Mouse (Mus musculus): ENCODE results near the gene Tshz2. TPM values are rescaled to one million over a fixed set of nuclear protein-coding genes. Genes with fewer than 3 reads are reported as not detected.
"Not testable (repeated sequence)": the region's sequence is repeated elsewhere in the genome, so short reads cannot be mapped to it uniquely, and the experiment has no call there.

Tshz2 gene
- polyA plus RNA-seq, 1 experiment from 2014 or later: 16.1 TPM

GRCm38 (mm10) chr2:169834602-169835001 is 201.8 kb downstream of the Tshz2 start:
- Histone ChIP-seq H3K9me3 (no peaks in the 10 kb centered on the region), H3K4me1 (peaks cover 25% of the 10 kb centered on the region), H3K27me3 (no peaks in the 10 kb centered on the region), H3K4me2 (replicated peaks) (no peak overlapping the region), H3K36me3 (no peaks in the 10 kb centered on the region), H3K9ac (no peak overlapping the region), H3K27ac (no peak overlapping the region), H3K4me3 (no peak overlapping the region)
- ATAC-seq (ENCODE audit: low FRiP score, low read depth): no peak
- WGBS: 20% methylated on average over 7 of the region's 7 CpGs

- Histone ChIP-seq H3K36me3 (no peaks in the 10 kb centered on the region), H3K27me3 (no peaks in the 10 kb centered on the region), H3K4me1 (peaks cover 39% of the 10 kb centered on the region), H3K4me3 (no peak overlapping the region), H3K4me2 (replicated peaks) (no peak overlapping the region), H3K9ac (no peak overlapping the region), H3K27ac (no peak overlapping the region), H3K9me3 (no peaks in the 10 kb centered on the region)
- no peak for ATAC-seq (ENCODE audit: low FRiP score, low read depth)
- 86% methylated on average over 7 of the region's 7 CpGs for WGBS
Observed at GRCm38 (mm10) chr2:169837031-169837605, 204.3 kb downstream of the Tshz2 start.

GRCm38 (mm10) chr2:169838521-169838920 is 205.7 kb downstream of the Tshz2 start:
- no peak for ATAC-seq (ENCODE audit: low FRiP score, low read depth)
- WGBS: 91% methylated on average over 13 of the region's 13 CpGs
- Histone ChIP-seq H3K4me3 (no peak overlapping the region), H3K9ac (no peak overlapping the region), H3K4me1 (peaks cover 40% of the 10 kb centered on the region), H3K27ac (no peak overlapping the region), H3K4me2 (replicated peaks) (no peak overlapping the region), H3K36me3 (no peaks in the 10 kb centered on the region), H3K27me3 (no peaks in the 10 kb centered on the region), H3K9me3 (no peaks in the 10 kb centered on the region)

- no peak overlapping the region for H3K4me3 ChIP-seq
- WGBS: 56% methylated on average over 10 of the region's 10 CpGs
- ATAC-seq (ENCODE audit: low FRiP score, low read depth): no peak
- H3K36me3 ChIP-seq: no peaks in the 10 kb centered on the region
- peaks cover 43% of the 10 kb centered on the region for H3K4me1 ChIP-seq
- H3K9me3 ChIP-seq: no peaks in the 10 kb centered on the region
- 0 out of 2 replicates have a peak, but pooled peaks cover 3% of the 10 kb centered on the region for H3K27me3 ChIP-seq
- H3K4me2 ChIP-seq (replicated peaks): no peak overlapping the region
- H3K9ac ChIP-seq: no peak overlapping the region
- no peak overlapping the region for H3K27ac ChIP-seq
Observed at GRCm38 (mm10) chr2:169841442-169841841, 208.6 kb downstream of the Tshz2 start.

- H3K4me2 ChIP-seq (replicated peaks): no peak overlapping the region
Observed at GRCm38 (mm10) chr2:169842494-169842893, 209.7 kb downstream of the Tshz2 start.

GRCm38 (mm10) chr2:169843553-169843952 is 210.7 kb downstream of the Tshz2 start:
- Histone ChIP-seq H3K4me2 (replicated peaks) (no peak overlapping the region), H3K27me3 (peaks cover 14% of the 10 kb centered on the region), H3K9ac (no peak overlapping the region), H3K4me1 (peaks cover 43% of the 10 kb centered on the region), H3K9me3 (no peaks in the 10 kb centered on the region), H3K4me3 (no peak overlapping the region), H3K36me3 (no peaks in the 10 kb centered on the region), H3K27ac (peak overlapping the region; percentile 69)
- peak; percentile 81 for ATAC-seq (ENCODE audit: low FRiP score, low read depth)
- WGBS: 9% methylated on average over 6 of the region's 6 CpGs

More at GRCm38 (mm10) chr2:169842494-169842893, 209.7 kb downstream of the Tshz2 start:
- Histone ChIP-seq H3K27ac (no peak overlapping the region; the same call in 1 of the 2 replicates), H3K27me3 (0 out of 2 replicates have a peak, but pooled peaks cover 6% of the 10 kb centered on the region), H3K4me1 (peaks cover 43% of the 10 kb centered on the region), H3K9ac (no peak overlapping the region), H3K36me3 (no peaks in the 10 kb centered on the region), H3K4me3 (no peak overlapping the region), H3K9me3 (no peaks in the 10 kb centered on the region)
- WGBS: 80% methylated on average over 6 of the region's 6 CpGs
- no peak for ATAC-seq (ENCODE audit: low FRiP score, low read depth)

GRCm38 (mm10) chr2:169849077-169849476 is 216.3 kb downstream of the Tshz2 start:
- Histone ChIP-seq H3K27me3 (peaks cover 17% of the 10 kb centered on the region), H3K9ac (no peak overlapping the region), H3K4me3 (no peak overlapping the region), H3K4me1 (peaks cover 12% of the 10 kb centered on the region), H3K27ac (no peak overlapping the region), H3K4me2 (replicated peaks) (no peak overlapping the region), H3K36me3 (no peaks in the 10 kb centered on the region), H3K9me3 (no peaks in the 10 kb centered on the region)
- whole genome bisulfite sequencing: 42% methylated on average over 7 of the region's 7 CpGs
- no peak for ATAC-seq (ENCODE audit: low FRiP score, low read depth)

GRCm38 (mm10) chr2:169849541-169849940 is 216.7 kb downstream of the Tshz2 start:
- no peak overlapping the region for H3K27ac ChIP-seq
- H3K36me3 ChIP-seq: no peaks in the 10 kb centered on the region
- H3K4me1 ChIP-seq: peaks cover 10% of the 10 kb centered on the region

GRCm38 (mm10) chr2:169851606-169852005 is 218.8 kb downstream of the Tshz2 start:
- Histone ChIP-seq H3K36me3 (no peaks in the 10 kb centered on the region), H3K27me3 (peaks cover 13% of the 10 kb centered on the region), H3K4me2 (replicated peaks) (no peak overlapping the region), H3K4me1 (peaks cover 6% of the 10 kb centered on the region; the same call in 1 of the 2 replicates), H3K9ac (no peak overlapping the region), H3K27ac (no peak overlapping the region), H3K9me3 (no peaks in the 10 kb centered on the region), H3K4me3 (no peak overlapping the region)
- 79% methylated on average over 5 of the region's 5 CpGs for WGBS
- no peak for ATAC-seq (ENCODE audit: low FRiP score, low read depth)

More at GRCm38 (mm10) chr2:169849541-169849940, 216.7 kb downstream of the Tshz2 start:
- Histone ChIP-seq H3K9ac (no peak overlapping the region), H3K4me2 (replicated peaks) (no peak overlapping the region), H3K4me3 (no peak overlapping the region), H3K27me3 (peaks cover 17% of the 10 kb centered on the region), H3K9me3 (no peaks in the 10 kb centered on the region)
- ATAC-seq (ENCODE audit: low FRiP score, low read depth): no peak
- 71% methylated on average over 3 of the region's 3 CpGs for WGBS

GRCm38 (mm10) chr2:169854491-169854890 is 221.7 kb downstream of the Tshz2 start:
- no peak overlapping the region for H3K4me2 ChIP-seq (replicated peaks)
- H3K4me3 ChIP-seq: no peak overlapping the region
- ATAC-seq (ENCODE audit: low FRiP score, low read depth): no peak
- H3K9me3 ChIP-seq: 0 out of 2 replicates have a peak, but pooled peaks cover 3% of the 10 kb centered on the region
- 77% methylated on average over 11 of the region's 11 CpGs for WGBS
- no peak overlapping the region for H3K27ac ChIP-seq
- peaks cover 15% of the 10 kb centered on the region for H3K4me1 ChIP-seq
- H3K9ac ChIP-seq: no peak overlapping the region
- peaks cover 4% of the 10 kb centered on the region; the same call in 1 of the 2 replicates for H3K36me3 ChIP-seq
- no peaks in the 10 kb centered on the region for H3K27me3 ChIP-seq

- not testable (repeated sequence) for ATAC-seq (ENCODE audit: low FRiP score, low read depth); H3K9me3 ChIP-seq; H3K4me3 ChIP-seq; H3K27me3 ChIP-seq; H3K9ac ChIP-seq; H3K27ac ChIP-seq; H3K4me2 ChIP-seq (replicated peaks); H3K36me3 ChIP-seq
- peaks cover 32% of the 10 kb centered on the region for H3K4me1 ChIP-seq
Observed at GRCm38 (mm10) chr2:169857041-169857440, 224.2 kb downstream of the Tshz2 start.

- Histone ChIP-seq H3K9me3 (0 out of 2 replicates have a peak, but pooled peaks cover 3% of the 10 kb centered on the region), H3K27ac (no peak overlapping the region), H3K36me3 (peaks cover 4% of the 10 kb centered on the region; the same call in 1 of the 2 replicates), H3K4me2 (replicated peaks) (no peak overlapping the region), H3K27me3 (no peaks in the 10 kb centered on the region), H3K4me1 (peaks cover 52% of the 10 kb centered on the region), H3K4me3 (no peak overlapping the region), H3K9ac (no peak overlapping the region)
- ATAC-seq (ENCODE audit: low FRiP score, low read depth): no peak
- 57% methylated on average over 4 of the region's 4 CpGs for WGBS
Observed at GRCm38 (mm10) chr2:169859078-169859855, 226.5 kb downstream of the Tshz2 start.

All from limb, embryonic 13.5 days (tissue).